Mouse (Mus musculus): ENCODE measurements around the gene Tspan5.

DNA sequence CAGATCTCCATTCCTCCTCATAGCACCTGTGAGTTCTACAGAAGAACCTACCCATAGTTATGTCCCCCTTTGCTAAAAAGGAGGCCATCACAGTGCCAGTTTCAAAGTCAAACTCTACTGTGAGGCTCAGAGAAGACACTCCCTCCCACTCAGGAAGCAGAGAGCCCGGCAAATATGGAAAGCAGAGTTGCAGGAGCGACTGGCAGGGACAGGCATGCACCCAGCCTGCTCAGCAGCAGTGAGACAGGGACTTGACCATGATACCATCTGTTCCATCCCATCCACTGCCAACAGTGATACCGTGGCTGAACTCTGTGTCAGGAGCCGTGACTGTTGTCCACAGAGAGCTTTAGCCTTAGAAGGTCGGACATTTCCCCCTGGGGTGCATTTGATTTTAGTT lies 123.3 kb downstream of the Tspan5 start:
- TF ChIP-seq CTCF (IDR thresholded peaks at IDR 0.05; ENCODE audit: low read depth, low read length): no peak
- TF ChIP-seq EP300 (IDR thresholded peaks at IDR 0.05; ENCODE audit: insufficient read depth, low read depth, low read length): no peak

Measured in ES-Bruce4 (cell line).